Comparison of ENCODE assay signal across 9 mouse cellular contexts in genomic region chr11:120344310-120344920, GRCm38 (mm10). TPM values are rescaled to one million over a fixed set of nuclear protein-coding genes. Genes with fewer than 3 reads are reported as not detected.
DNase-seq lines count a peak whose midpoint lies in the region; ATAC-seq and TF ChIP-seq lines count a peak whose summit lies in the region.
"Had no signal": no experiment of that assay in that cellular context is flagged by ENCODE, and none has a peak within 500 bp of the region (broad histone marks: within the 10 kb centered on the region; RNA-seq: fewer than 3 reads in every experiment).

No protein-coding gene starts in this region.

- H3K9ac ChIP-seq in hindbrain, postnatal 0 days (replicated peaks; ENCODE audit: low read length), result no peak overlapping the region
- H3K9ac ChIP-seq in midbrain, postnatal 0 days (replicated peaks; ENCODE audit: low read length, poor library complexity, severe bottlenecking), result no peak overlapping the region

- H3K36me3 ChIP-seq in hindbrain, postnatal 0 days (ENCODE audit: insufficient read depth, low read length), result peaks cover 14% of the 10 kb centered on the region
- peaks cover 6% of the 10 kb centered on the region for H3K36me3 ChIP-seq in midbrain, postnatal 0 days (ENCODE audit: insufficient read depth, low read length)

- 49% methylated on average over 5 of the region's 5 CpGs for WGBS in hindbrain, postnatal 0 days
- WGBS in midbrain, postnatal 0 days, result 63% methylated on average over 5 of the region's 5 CpGs

- H3K27ac ChIP-seq in hindbrain, postnatal 0 days, result no peak overlapping the region
- H3K27ac ChIP-seq in midbrain, postnatal 0 days (ENCODE audit: low read depth, low read length), result no peak overlapping the region

- peak overlapping the region; percentile 35; the same call in 1 of the 2 replicates for H3K4me3 ChIP-seq in hindbrain, postnatal 0 days (ENCODE audit: low read length)
- peak overlapping the region; percentile 36 for H3K4me3 ChIP-seq in midbrain, postnatal 0 days (ENCODE audit: low read depth, low read length)

- peaks cover 8% of the 10 kb centered on the region for H3K4me1 ChIP-seq in hindbrain, postnatal 0 days (ENCODE audit: insufficient read depth, low read length)
- H3K4me1 ChIP-seq in midbrain, postnatal 0 days (ENCODE audit: insufficient read depth, low read length), result peaks cover 2% of the 10 kb centered on the region; the same call in 1 of the 2 replicates

- H3K4me2 ChIP-seq in hindbrain, postnatal 0 days (ENCODE audit: low read depth, low read length), result peak overlapping the region; percentile 74
- peak overlapping the region; percentile 86 for H3K4me2 ChIP-seq in midbrain, postnatal 0 days (ENCODE audit: low read depth, low read length, poor library complexity, severe bottlenecking)

- no peak for ATAC-seq in hindbrain, postnatal 0 days
- no peak for ATAC-seq in midbrain, postnatal 0 days (ENCODE audit: low FRiP score)
- no peak for ATAC-seq in frontal cortex, adult (ENCODE audit: low TSS enrichment)

- no peaks in the 10 kb centered on the region for H3K9me3 ChIP-seq in hindbrain, postnatal 0 days (ENCODE audit: low read length)
- H3K9me3 ChIP-seq in midbrain, postnatal 0 days (ENCODE audit: low read length), result no peaks in the 10 kb centered on the region

- no peak for TF ChIP-seq CTCF in hindbrain, postnatal 0 days (IDR thresholded peaks at IDR 0.05; ENCODE audit: low read depth)
- TF ChIP-seq CTCF in midbrain, postnatal 0 days (IDR thresholded peaks at IDR 0.05), result no peak

- no peaks in the 10 kb centered on the region for H3K27me3 ChIP-seq in hindbrain, postnatal 0 days (ENCODE audit: insufficient read depth, low read length)
- no peaks in the 10 kb centered on the region for H3K27me3 ChIP-seq in midbrain, postnatal 0 days (ENCODE audit: insufficient read depth, low read length)

- DNase-seq in kidney, adult 11 months, result peak; percentile 12
- no peak for DNase-seq in kidney, postnatal 14 days
- peak; percentile 62 for DNase-seq in ZHBTc4 (ENCODE audit: low read depth, low spot score)
- DNase-seq in hindbrain, postnatal 0 days (ENCODE audit: low spot score), result no peak
- DNase-seq in midbrain, postnatal 0 days (ENCODE audit: low spot score), result no peak
- DNase-seq in right cerebral cortex, postnatal 4 days, result no peak
- no peak for DNase-seq in adrenal gland, postnatal 25 days

RNA-seq across cellular contexts. Expression of gene Actg1, which starts 3.9 kb away (rescaled TPM):
- total RNA-seq in hindbrain, postnatal 0 days (2014; rRNA removed), result 2,410 and 2,568 TPM in 2 replicates
- 3,348 and 3,639 TPM in 2 replicates for polyA plus RNA-seq in hindbrain, postnatal 0 days (2015; fragmentation: Nextera tagmentation; extraction: Ambion mirVana)
- 2,534 and 2,842 TPM in 2 replicates for total RNA-seq in midbrain, postnatal 0 days (2014; rRNA removed)
- 3,992 and 4,056 TPM in 2 replicates for polyA plus RNA-seq in midbrain, postnatal 0 days (2015; fragmentation: Nextera tagmentation; extraction: Ambion mirVana)
- 1,036 and 1,352 TPM in 2 replicates for total RNA-seq in adrenal gland, postnatal 25 days (2021)

RNA-seq across cellular contexts. Expression of gene Fscn2, which starts 16.9 kb away (rescaled TPM):
- 3.0 and 9.0 TPM in 2 replicates for total RNA-seq in hindbrain, postnatal 0 days (2014; rRNA removed)
- polyA plus RNA-seq in hindbrain, postnatal 0 days (2015; fragmentation: Nextera tagmentation; extraction: Ambion mirVana), result 1.5 and 1.9 TPM in 2 replicates
- 0.71 TPM in 1 of 2 replicates, not detected in the other for total RNA-seq in midbrain, postnatal 0 days (2014; rRNA removed)
- 0.71 and 1.5 TPM in 2 replicates for polyA plus RNA-seq in midbrain, postnatal 0 days (2015; fragmentation: Nextera tagmentation; extraction: Ambion mirVana)
- total RNA-seq in adrenal gland, postnatal 25 days (2021), result 0.79 TPM in 1 of 2 replicates, not detected in the other
- total RNA-seq: layer of hippocampus, postnatal 10 days had no signal

RNA-seq across cellular contexts. Expression of gene Faap100, which starts 34.1 kb away (rescaled TPM):
- 175 and 178 TPM in 2 replicates for total RNA-seq in hindbrain, postnatal 0 days (2014; rRNA removed)
- polyA plus RNA-seq in hindbrain, postnatal 0 days (2015; fragmentation: Nextera tagmentation; extraction: Ambion mirVana), result 74.6 and 76.4 TPM in 2 replicates
- 165 and 180 TPM in 2 replicates for total RNA-seq in midbrain, postnatal 0 days (2014; rRNA removed)
- polyA plus RNA-seq in midbrain, postnatal 0 days (2015; fragmentation: Nextera tagmentation; extraction: Ambion mirVana), result 109 and 114 TPM in 2 replicates
- total RNA-seq in adrenal gland, postnatal 25 days (2021), result 35.8 and 55.1 TPM in 2 replicates

Comparison
In these comparisons a context has a peak if more than half of its experiments do, and no peak if none do; other contexts are left out.
1. DNase-seq: peak in kidney, adult 11 months (single experiment) and ZHBTc4 (single experiment); none in kidney, postnatal 14 days (single experiment), hindbrain, postnatal 0 days (single experiment), midbrain, postnatal 0 days (single experiment), right cerebral cortex, postnatal 4 days (single experiment) and adrenal gland, postnatal 25 days (single experiment).